Comparison of ENCODE assay signal across 9 mouse cellular contexts in genomic region chr10:60445031-60445593, GRCm38 (mm10). TPM values are rescaled to one million over a fixed set of nuclear protein-coding genes. Genes with fewer than 3 reads are reported as not detected.
A peak's percentile ranks its signal among the peaks of the same experiment; 100 is the strongest.
DNase-seq lines count a peak whose midpoint lies in the region; ATAC-seq lines count a peak whose summit lies in the region.
"Had no signal": no experiment of that assay in that cellular context is flagged by ENCODE, and none has a peak within 500 bp of the region (broad histone marks: within the 10 kb centered on the region; RNA-seq: fewer than 3 reads in every experiment).

No protein-coding gene starts in this region.

- intact Hi-C loops in left cerebral cortex, postnatal 10 days (cut with DNase I) = no loop called here

- peak; percentile 4 to 68 for DNase-seq in left cerebral cortex, postnatal 10 days (ENCODE audit: extremely low spot score in 1 of 2, low spot score in 2 of 2)
- no peak for DNase-seq in left cerebral cortex, adult 11 months (ENCODE audit: low spot score)
- DNase-seq in adrenal gland, adult (ENCODE audit: inconsistent age in 2 of 2, low spot score in 1 of 2) = peak; percentile 36 to 70
- peak; percentile 88 for DNase-seq in embryo, embryonic 9.5 days (ENCODE audit: extremely low spot score)
- DNase-seq in kidney, postnatal 25 days = peak; percentile 45 to 60
- peak; percentile 2 for DNase-seq in skeletal muscle tissue, adult 2 months (ENCODE audit: low read depth, low spot score)
- no peak for DNase-seq in left cerebral cortex, adult 8-10 months (ENCODE audit: low spot score in 2 of 2)

- no peak for ATAC-seq in frontal cortex, adult (ENCODE audit: low TSS enrichment)

RNA-seq across cellular contexts. Expression of gene Gm17455, which starts 45.6 kb away (rescaled TPM):
- 1 to 10 TPM; 1.4 to 2.1 TPM for total RNA-seq in left cerebral cortex, postnatal 10 days (2021)
- 1 to 10 TPM in 1 of 4 experiments, under 1 TPM in 1, not detected in 2; 0.75 to 1.7 TPM for total RNA-seq in left cerebral cortex, adult 8-10 months (2022)
- total RNA-seq: adrenal gland, adult 18-20 months had no signal

Comparison
In these comparisons a context has a peak if more than half of its experiments do, and no peak if none do; other contexts are left out.
1. DNase-seq: peak in left cerebral cortex, postnatal 10 days (2 of 2), adrenal gland, adult (2 of 2), embryo, embryonic 9.5 days (single experiment), kidney, postnatal 25 days (2 of 2) and skeletal muscle tissue, adult 2 months (single experiment); none in left cerebral cortex, adult 11 months (single experiment) and left cerebral cortex, adult 8-10 months (0 of 2).